In the genomic region with DNA sequence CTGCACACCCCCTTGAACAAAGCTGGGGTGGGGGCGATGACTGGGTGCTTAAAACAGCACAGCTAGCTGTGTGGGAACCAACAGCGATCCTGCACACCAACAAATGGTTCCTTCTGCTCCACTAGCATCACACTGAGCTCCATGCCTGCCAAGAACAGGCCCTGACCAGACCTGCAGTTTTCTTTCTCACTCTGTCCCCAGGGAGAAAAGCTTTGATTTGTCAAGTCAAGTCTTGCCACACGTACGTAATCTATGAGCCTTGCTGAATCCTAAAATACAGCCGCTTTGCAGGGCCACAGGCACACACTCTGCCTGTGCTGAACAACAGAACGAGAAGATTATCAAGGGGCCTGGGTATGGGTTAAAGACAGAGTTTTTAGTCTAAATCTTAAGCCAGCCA, we compare ENCODE assay signal across 9 mouse cellular contexts.
DNase-seq lines count a peak whose midpoint lies in the region; ATAC-seq lines count a peak whose summit lies in the region.
"Had no signal": no experiment of that assay in that cellular context is flagged by ENCODE, and none has a peak within 500 bp of the region (broad histone marks: within the 10 kb centered on the region; RNA-seq: fewer than 3 reads in every experiment).

No protein-coding gene starts in this region.

- H3K27me3 ChIP-seq in limb, embryonic 13.5 days: no peaks in the 10 kb centered on the region
- no peaks in the 10 kb centered on the region for H3K27me3 ChIP-seq in limb, embryonic 10.5 days (ENCODE audit: low read depth, poor library complexity, severe bottlenecking)
- H3K27me3 ChIP-seq in hindbrain, embryonic 14.5 days (ENCODE audit: control insufficient read depth, insufficient read depth, low read length): no peaks in the 10 kb centered on the region
- no peaks in the 10 kb centered on the region for H3K27me3 ChIP-seq in stomach, embryonic 15.5 days (replicated peaks)

- WGBS in limb, embryonic 13.5 days: 60% methylated on average over 6 of the region's 6 CpGs
- WGBS in limb, embryonic 10.5 days: 79% methylated on average over 6 of the region's 6 CpGs
- 54% methylated on average over 6 of the region's 6 CpGs for WGBS in hindbrain, embryonic 14.5 days
- WGBS in stomach, embryonic 15.5 days: 66% methylated on average over 6 of the region's 6 CpGs

- H3K4me2 ChIP-seq in limb, embryonic 13.5 days (replicated peaks): no peak overlapping the region
- H3K4me2 ChIP-seq in hindbrain, embryonic 14.5 days (replicated peaks): no peak overlapping the region
- H3K4me2 ChIP-seq in stomach, embryonic 15.5 days: no peak overlapping the region

- H3K36me3 ChIP-seq in limb, embryonic 13.5 days: no peaks in the 10 kb centered on the region
- H3K36me3 ChIP-seq in limb, embryonic 10.5 days: no peaks in the 10 kb centered on the region
- H3K36me3 ChIP-seq in hindbrain, embryonic 14.5 days (replicated peaks; ENCODE audit: control insufficient read depth, insufficient read depth): no peaks in the 10 kb centered on the region
- no peaks in the 10 kb centered on the region for H3K36me3 ChIP-seq in stomach, embryonic 15.5 days

- H3K9ac ChIP-seq in limb, embryonic 13.5 days: no peak overlapping the region
- no peak overlapping the region for H3K9ac ChIP-seq in hindbrain, embryonic 14.5 days
- no peak overlapping the region for H3K9ac ChIP-seq in stomach, embryonic 15.5 days

- no peak; the same call in 1 of the 2 replicates for ATAC-seq in limb, embryonic 13.5 days (ENCODE audit: low FRiP score, low read depth)
- peak; percentile 17; the same call in 1 of the 2 replicates for ATAC-seq in hindbrain, embryonic 14.5 days (ENCODE audit: low FRiP score)
- no peak for ATAC-seq in stomach, embryonic 15.5 days (ENCODE audit: insufficient read depth, low FRiP score, low read depth)
- ATAC-seq in CD4-positive, CD25-positive, alpha-beta regulatory T cell, adult 4 months: no peak

- H3K27ac ChIP-seq in limb, embryonic 13.5 days: 0 out of 2 replicates have a peak overlapping the region, but pooled peaks have one; percentile 0
- H3K27ac ChIP-seq in limb, embryonic 10.5 days: no peak overlapping the region
- no peak overlapping the region for H3K27ac ChIP-seq in hindbrain, embryonic 14.5 days
- peak overlapping the region; percentile 42; the same call in 1 of the 2 replicates for H3K27ac ChIP-seq in stomach, embryonic 15.5 days

- H3K4me1 ChIP-seq in limb, embryonic 13.5 days: peaks cover 24% of the 10 kb centered on the region
- H3K4me1 ChIP-seq in limb, embryonic 10.5 days: peaks cover 13% of the 10 kb centered on the region
- H3K4me1 ChIP-seq in hindbrain, embryonic 14.5 days (replicated peaks; ENCODE audit: control insufficient read depth, insufficient read depth, low read length): no peaks in the 10 kb centered on the region
- peaks cover 4% of the 10 kb centered on the region; the same call in 1 of the 2 replicates for H3K4me1 ChIP-seq in stomach, embryonic 15.5 days

- DNase-seq in limb, embryonic 10.5 days (ENCODE audit: low spot score): no peak
- DNase-seq in fat pad, adult 2 months (ENCODE audit: extremely low read depth, low read depth, low spot score): peak; percentile 45
- no peak for DNase-seq in hindbrain, embryonic 14.5 days (ENCODE audit: low spot score)
- no peak for DNase-seq in thymus, postnatal 25 days
- DNase-seq: kidney, adult 2 months; thymus, postnatal 36 days had no signal

- H3K4me3 ChIP-seq in limb, embryonic 13.5 days: no peak overlapping the region
- H3K4me3 ChIP-seq in limb, embryonic 10.5 days: no peak overlapping the region
- no peak overlapping the region for H3K4me3 ChIP-seq in hindbrain, embryonic 14.5 days (replicated peaks; ENCODE audit: low read length)
- no peak overlapping the region for H3K4me3 ChIP-seq in stomach, embryonic 15.5 days (replicated peaks)

- H3K9me3 ChIP-seq in limb, embryonic 13.5 days: no peaks in the 10 kb centered on the region
- no peaks in the 10 kb centered on the region for H3K9me3 ChIP-seq in limb, embryonic 10.5 days (replicated peaks)
- H3K9me3 ChIP-seq in hindbrain, embryonic 14.5 days (ENCODE audit: control insufficient read depth, low read length): no peaks in the 10 kb centered on the region
- H3K9me3 ChIP-seq in stomach, embryonic 15.5 days: no peaks in the 10 kb centered on the region

Comparison
In these comparisons a context has a peak if more than half of its experiments do, and no peak if none do; other contexts are left out.
1. H3K27ac ChIP-seq: peak in limb, embryonic 13.5 days (single experiment) and stomach, embryonic 15.5 days (single experiment); none in limb, embryonic 10.5 days (single experiment) and hindbrain, embryonic 14.5 days (single experiment).